Mouse (Mus musculus): ENCODE measurements around the gene Fam83g. TPM values are rescaled to one million over a fixed set of nuclear protein-coding genes. Genes with fewer than 3 reads are reported as not detected.

Fam83g gene
- polyA plus RNA-seq, 1 experiment = 1.3 TPM

DNA sequence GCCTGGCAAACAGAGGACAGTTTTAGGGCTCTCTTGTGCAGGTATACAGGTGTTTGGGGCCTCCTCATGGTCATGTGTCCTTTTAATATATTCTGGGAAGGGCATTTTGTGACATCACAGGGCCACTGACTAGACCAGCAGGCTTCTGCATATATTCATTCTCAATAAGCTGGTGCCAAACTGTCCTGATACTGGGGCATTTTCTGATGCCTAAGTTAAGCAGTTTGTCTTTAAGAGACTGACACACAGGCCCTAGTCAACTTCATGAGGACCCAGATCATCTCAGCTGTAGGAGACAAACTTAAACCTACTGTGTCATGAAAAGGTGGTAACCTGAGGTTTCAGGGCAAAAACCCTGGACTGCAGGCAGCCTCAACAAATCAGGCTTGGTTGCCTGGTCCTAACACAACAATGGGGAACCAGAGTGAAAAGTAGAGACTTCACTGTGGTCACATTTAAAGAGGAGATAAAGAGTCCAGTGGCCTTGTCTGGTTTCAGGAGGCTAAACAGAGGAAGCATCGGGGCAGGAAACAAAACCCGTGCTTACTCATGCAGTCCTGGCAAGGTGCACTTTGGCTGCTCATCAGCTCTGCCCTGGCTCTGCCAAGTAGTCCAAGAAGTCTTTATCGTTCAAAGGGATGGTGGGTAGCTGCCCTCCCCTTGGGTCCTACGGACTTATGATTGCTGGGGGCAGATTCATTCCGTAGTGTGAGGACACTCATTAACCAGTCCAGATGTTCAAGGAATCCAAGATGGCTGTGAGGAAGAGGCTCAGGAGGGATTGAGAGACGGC lies 35.7 kb upstream of the Fam83g start:
- peaks cover 43% of the 10 kb centered on the region for H3K4me1 ChIP-seq (ENCODE audit: control insufficient read depth, insufficient read depth, insufficient read length)
- TF ChIP-seq POLR2A (IDR thresholded peaks at IDR 0.05; ENCODE audit: low read depth, low read length) (no peak; the same call in 1 of the 2 replicates), CTCF (IDR thresholded peaks at IDR 0.05; ENCODE audit: extremely low read depth, insufficient read depth, insufficient read length, insufficient replicate concordance) (no peak)
- H3K36me3 ChIP-seq (ENCODE audit: control insufficient read depth, insufficient read depth, low read length) = no peaks in the 10 kb centered on the region
- H3K4me3 ChIP-seq (ENCODE audit: extremely low read depth, insufficient read depth, insufficient read length) = no peak overlapping the region
- H3K27ac ChIP-seq (ENCODE audit: insufficient read depth, low read length) = peak overlapping the region; percentile 89
- WGBS = 40% methylated on average over 6 of the region's 6 CpGs
- no peaks in the 10 kb centered on the region for H3K27me3 ChIP-seq (ENCODE audit: control insufficient read depth, insufficient read depth, low read length)
- no peak for DNase-seq (ENCODE audit: low read depth in 1 of 2, low spot score in 2 of 2)

DNA sequence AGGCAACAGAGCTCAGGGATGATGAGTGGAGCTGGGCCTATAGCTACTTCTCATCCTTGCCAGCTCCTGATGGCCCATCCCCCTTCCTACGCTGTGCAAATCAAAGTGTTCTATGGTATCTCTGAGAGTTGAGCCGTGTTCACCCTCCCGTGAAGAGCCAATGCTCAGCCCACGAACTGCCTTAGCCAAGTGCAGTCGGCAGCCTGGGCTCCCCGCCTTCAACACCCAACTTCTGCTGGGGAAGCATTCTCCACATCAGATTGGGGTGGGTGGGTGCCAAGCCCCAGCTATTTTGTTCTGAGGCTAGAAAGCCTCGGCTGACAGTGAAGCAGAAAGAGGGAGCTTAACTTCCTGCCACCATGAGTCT lies 35.2 kb upstream of the Fam83g start:
- Histone ChIP-seq H3K36me3 (ENCODE audit: control insufficient read depth, insufficient read depth, low read length) (no peaks in the 10 kb centered on the region), H3K4me3 (ENCODE audit: extremely low read depth, insufficient read depth, insufficient read length) (no peak overlapping the region), H3K4me1 (ENCODE audit: control insufficient read depth, insufficient read depth, insufficient read length) (peaks cover 43% of the 10 kb centered on the region), H3K27ac (ENCODE audit: insufficient read depth, low read length) (peak overlapping the region; percentile 89), H3K27me3 (ENCODE audit: control insufficient read depth, insufficient read depth, low read length) (no peaks in the 10 kb centered on the region)
- TF ChIP-seq POLR2A (IDR thresholded peaks at IDR 0.05; ENCODE audit: low read depth, low read length) (no peak), CTCF (IDR thresholded peaks at IDR 0.05; ENCODE audit: extremely low read depth, insufficient read depth, insufficient read length, insufficient replicate concordance) (no peak)
- peak in 1 of 2 experiments; percentile 46 for DNase-seq (ENCODE audit: low read depth in 1 of 2, low spot score in 2 of 2)
- WGBS = 29% methylated on average over 7 of the region's 7 CpGs

DNA sequence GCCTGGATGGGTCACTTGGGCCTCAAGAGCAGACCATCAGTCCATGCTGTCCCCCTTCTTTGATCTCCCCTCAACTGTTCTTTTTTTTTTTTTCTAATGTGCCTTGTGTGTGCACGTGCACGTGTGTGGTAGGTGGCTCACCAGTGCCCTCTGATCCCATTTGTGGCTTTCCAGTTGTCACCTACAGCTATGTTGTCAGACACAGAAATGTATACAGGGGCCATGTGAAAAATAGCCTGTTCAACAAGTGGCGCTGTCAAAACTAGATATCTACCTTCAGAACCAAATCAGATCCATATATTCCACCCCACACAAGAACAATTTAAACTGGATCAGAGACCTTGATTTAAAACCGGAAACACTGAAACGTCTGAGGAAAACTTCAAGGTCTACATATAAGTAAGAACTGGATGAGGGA lies 34.7 kb upstream of the Fam83g start:
- no peak for DNase-seq (ENCODE audit: low read depth in 1 of 2, low spot score in 2 of 2)

DNA sequence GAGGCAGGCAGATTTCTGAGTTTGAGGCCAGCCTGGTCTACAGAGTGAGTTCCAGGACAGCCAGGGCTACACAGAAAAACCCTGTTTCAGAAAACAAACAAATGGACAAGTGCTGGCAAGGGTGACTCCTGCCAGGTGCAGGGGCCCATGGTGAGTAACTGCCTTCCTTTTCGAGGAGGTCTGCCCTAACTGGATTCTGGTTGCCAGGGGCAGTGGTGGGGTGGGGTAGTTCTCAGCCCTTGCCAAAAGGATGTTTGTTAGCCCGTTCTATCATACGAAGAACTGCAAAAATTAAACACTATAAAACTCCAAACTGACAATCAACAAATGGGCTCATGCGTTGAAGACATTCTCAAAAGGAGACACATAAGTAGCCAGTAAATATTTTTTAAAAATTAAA lies 34.3 kb upstream of the Fam83g start:
- Histone ChIP-seq H3K4me3 (ENCODE audit: extremely low read depth, insufficient read depth, insufficient read length) (no peak overlapping the region), H3K36me3 (ENCODE audit: control insufficient read depth, insufficient read depth, low read length) (no peaks in the 10 kb centered on the region), H3K27ac (ENCODE audit: insufficient read depth, low read length) (no peak overlapping the region), H3K4me1 (ENCODE audit: control insufficient read depth, insufficient read depth, insufficient read length) (peaks cover 43% of the 10 kb centered on the region), H3K27me3 (ENCODE audit: control insufficient read depth, insufficient read depth, low read length) (no peaks in the 10 kb centered on the region)
- TF ChIP-seq CTCF (IDR thresholded peaks at IDR 0.05; ENCODE audit: extremely low read depth, insufficient read depth, insufficient read length, insufficient replicate concordance) (no peak), POLR2A (IDR thresholded peaks at IDR 0.05; ENCODE audit: low read depth, low read length) (no peak)
- 72% methylated on average over 4 of the region's 4 CpGs for WGBS
- DNase-seq (ENCODE audit: low read depth in 1 of 2, low spot score in 2 of 2) = no peak

More for the DNA sequence above, 34.7 kb upstream of the Fam83g start:
- Histone ChIP-seq H3K36me3 (ENCODE audit: control insufficient read depth, insufficient read depth, low read length) (no peaks in the 10 kb centered on the region), H3K27me3 (ENCODE audit: control insufficient read depth, insufficient read depth, low read length) (no peaks in the 10 kb centered on the region), H3K4me3 (ENCODE audit: extremely low read depth, insufficient read depth, insufficient read length) (no peak overlapping the region), H3K27ac (ENCODE audit: insufficient read depth, low read length) (peak overlapping the region; percentile 89; the same call in 1 of the 2 replicates), H3K4me1 (ENCODE audit: control insufficient read depth, insufficient read depth, insufficient read length) (peaks cover 43% of the 10 kb centered on the region)
- WGBS = 74% methylated on average over 5 of the region's 5 CpGs
- TF ChIP-seq CTCF (IDR thresholded peaks at IDR 0.05; ENCODE audit: extremely low read depth, insufficient read depth, insufficient read length, insufficient replicate concordance) = no peak
- no peak for TF ChIP-seq POLR2A (IDR thresholded peaks at IDR 0.05; ENCODE audit: low read depth, low read length)

DNA sequence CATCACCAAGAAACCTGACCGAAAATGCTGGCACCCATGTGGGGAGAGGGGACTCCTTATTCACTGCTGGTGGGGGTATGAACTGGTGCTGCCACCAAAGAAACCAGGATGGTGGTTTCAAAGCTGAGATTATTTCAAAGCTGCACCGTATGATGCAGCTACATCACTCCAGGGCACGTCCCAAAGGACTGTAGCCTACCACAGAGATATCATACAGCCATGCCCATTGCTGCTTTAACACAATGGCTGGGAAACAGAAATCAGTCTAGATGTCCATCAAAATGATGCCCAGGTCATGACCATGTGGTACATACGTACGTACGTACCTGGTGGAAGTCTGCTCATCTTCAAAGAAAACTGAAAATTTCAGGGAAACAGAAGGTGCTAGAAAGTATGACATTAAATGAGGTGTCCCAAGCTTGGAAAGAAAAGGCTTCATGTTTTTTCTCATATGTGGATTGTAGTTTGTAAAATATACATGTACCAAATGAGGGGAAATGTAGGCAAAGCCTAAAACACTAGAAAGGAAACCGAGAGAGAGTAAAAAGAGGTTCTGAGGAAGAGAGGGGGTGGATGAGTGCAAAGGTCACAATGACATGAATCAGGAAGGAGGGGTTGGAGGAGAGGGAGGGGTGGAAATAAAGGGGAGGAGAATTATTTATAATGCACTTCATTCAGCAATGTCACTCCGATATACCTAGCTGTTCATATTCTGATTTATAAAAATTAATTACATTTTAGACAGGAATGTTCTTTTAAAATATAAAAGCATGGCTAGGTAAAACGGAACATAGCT lies 33.2 kb upstream of the Fam83g start:
- 0 out of 2 replicates have a peak overlapping the region, but pooled peaks have one; percentile 3 for H3K27ac ChIP-seq (ENCODE audit: insufficient read depth, low read length)
- 68% methylated on average over 9 of the region's 9 CpGs for WGBS
- no peaks in the 10 kb centered on the region for H3K27me3 ChIP-seq (ENCODE audit: control insufficient read depth, insufficient read depth, low read length)
- TF ChIP-seq POLR2A (IDR thresholded peaks at IDR 0.05; ENCODE audit: low read depth, low read length) (no peak), CTCF (IDR thresholded peaks at IDR 0.05; ENCODE audit: extremely low read depth, insufficient read depth, insufficient read length, insufficient replicate concordance) (no peak)
- no peak overlapping the region for H3K4me3 ChIP-seq (ENCODE audit: extremely low read depth, insufficient read depth, insufficient read length)
- H3K36me3 ChIP-seq (ENCODE audit: control insufficient read depth, insufficient read depth, low read length) = no peaks in the 10 kb centered on the region
- H3K4me1 ChIP-seq (ENCODE audit: control insufficient read depth, insufficient read depth, insufficient read length) = peaks cover 34% of the 10 kb centered on the region
- no peak for DNase-seq (ENCODE audit: low read depth in 1 of 2, low spot score in 2 of 2)

DNA sequence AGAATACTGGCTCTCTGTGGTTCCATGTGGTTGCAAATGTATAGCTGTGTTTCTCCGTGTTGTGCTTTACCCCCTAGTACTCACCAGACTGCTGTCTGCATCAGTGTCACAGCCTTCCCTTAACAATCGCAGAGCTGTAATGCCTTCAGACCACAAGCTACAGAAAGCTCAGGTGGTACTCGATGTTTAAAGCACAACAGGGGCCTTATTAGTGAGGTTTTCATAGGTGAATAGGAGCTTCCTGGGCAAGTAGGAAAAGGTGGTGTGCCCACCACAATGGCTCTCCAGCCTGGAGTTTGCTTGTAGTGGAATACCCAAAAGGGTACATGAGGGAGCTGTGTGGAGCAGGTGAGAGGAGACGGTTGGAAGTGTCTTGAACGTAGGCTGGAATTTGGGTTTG lies 31.7 kb upstream of the Fam83g start:
- DNase-seq (ENCODE audit: low read depth in 1 of 2, low spot score in 2 of 2) = no peak
- TF ChIP-seq POLR2A (IDR thresholded peaks at IDR 0.05; ENCODE audit: low read depth, low read length) (no peak), CTCF (IDR thresholded peaks at IDR 0.05; ENCODE audit: extremely low read depth, insufficient read depth, insufficient read length, insufficient replicate concordance) (no peak)
- Histone ChIP-seq H3K4me1 (ENCODE audit: control insufficient read depth, insufficient read depth, insufficient read length) (peaks cover 37% of the 10 kb centered on the region), H3K27me3 (ENCODE audit: control insufficient read depth, insufficient read depth, low read length) (no peaks in the 10 kb centered on the region), H3K27ac (ENCODE audit: insufficient read depth, low read length) (peak overlapping the region; percentile 98), H3K36me3 (ENCODE audit: control insufficient read depth, insufficient read depth, low read length) (peaks cover 2% of the 10 kb centered on the region; the same call in 1 of the 2 replicates), H3K4me3 (ENCODE audit: extremely low read depth, insufficient read depth, insufficient read length) (no peak overlapping the region)
- 84% methylated on average over 5 of the region's 5 CpGs for WGBS
